Mouse (Mus musculus): ENCODE measurements around the gene Tbxas1.

GRCm38 (mm10) chr6:38873316-38873715 is 1.9 kb upstream of the Tbxas1 start:
- TF ChIP-seq POLR2A (IDR thresholded peaks at IDR 0.05; ENCODE audit: extremely low read depth, insufficient read depth, low read length) (no peak), CTCF (IDR thresholded peaks at IDR 0.05; ENCODE audit: low read depth, low read length) (no peak)
